Mouse (Mus musculus): ENCODE results near the gene Papln. TPM values are rescaled to one million over a fixed set of nuclear protein-coding genes. Genes with fewer than 3 reads are reported as not detected.

Gene Papln
- polyA plus RNA-seq, 1 experiment from 2014 or later = 2.2 TPM

GRCm38 (mm10) chr12:83741722-83742121 lies 21.7 kb upstream of the Papln start:
- WGBS = 49% methylated on average over 5 of the region's 5 CpGs
- Histone ChIP-seq H3K27me3 (no peaks in the 10 kb centered on the region), H3K9me3 (no peaks in the 10 kb centered on the region), H3K9ac (no peak overlapping the region), H3K36me3 (peaks cover 15% of the 10 kb centered on the region), H3K27ac (no peak overlapping the region), H3K4me2 (no peak overlapping the region), H3K4me1 (0 out of 2 replicates have a peak, but pooled peaks cover 3% of the 10 kb centered on the region), H3K4me3 (no peak overlapping the region)
- no peak for ATAC-seq (ENCODE audit: insufficient number of reproducible peaks, insufficient read depth, low FRiP score, low TSS enrichment, low read depth)

- Histone ChIP-seq H3K4me3 (no peak overlapping the region), H3K4me2 (no peak overlapping the region), H3K9me3 (no peaks in the 10 kb centered on the region), H3K36me3 (peaks cover 9% of the 10 kb centered on the region; the same call in 1 of the 2 replicates), H3K27ac (no peak overlapping the region), H3K9ac (no peak overlapping the region), H3K4me1 (0 out of 2 replicates have a peak, but pooled peaks cover 3% of the 10 kb centered on the region), H3K27me3 (no peaks in the 10 kb centered on the region)
- no peak for ATAC-seq (ENCODE audit: insufficient number of reproducible peaks, insufficient read depth, low FRiP score, low TSS enrichment, low read depth)
- WGBS = 81% methylated on average over 4 of the region's 4 CpGs
Measured at GRCm38 (mm10) chr12:83742834-83743233, 20.6 kb upstream of the Papln start.

- H3K9ac ChIP-seq = no peak overlapping the region
- peaks cover 3% of the 10 kb centered on the region; the same call in 1 of the 2 replicates for H3K36me3 ChIP-seq
- no peak overlapping the region for H3K4me3 ChIP-seq
- H3K27ac ChIP-seq = no peak overlapping the region
- ATAC-seq (ENCODE audit: insufficient number of reproducible peaks, insufficient read depth, low FRiP score, low TSS enrichment, low read depth) = no peak
- H3K27me3 ChIP-seq = no peaks in the 10 kb centered on the region
- WGBS = 84% methylated on average over 3 of the region's 3 CpGs
- H3K9me3 ChIP-seq = no peaks in the 10 kb centered on the region
- H3K4me1 ChIP-seq = 0 out of 2 replicates have a peak, but pooled peaks cover 3% of the 10 kb centered on the region
- no peak overlapping the region for H3K4me2 ChIP-seq
Measured at GRCm38 (mm10) chr12:83743712-83744111, 19.7 kb upstream of the Papln start.

GRCm38 (mm10) chr12:83749186-83749585 lies 14.2 kb upstream of the Papln start:
- Histone ChIP-seq H3K9ac (no peak overlapping the region), H3K4me1 (peaks cover 13% of the 10 kb centered on the region), H3K36me3 (no peaks in the 10 kb centered on the region), H3K27me3 (no peaks in the 10 kb centered on the region), H3K4me2 (no peak overlapping the region), H3K4me3 (no peak overlapping the region), H3K27ac (no peak overlapping the region), H3K9me3 (no peaks in the 10 kb centered on the region)
- 72% methylated on average over 1 of the region's 1 CpGs for WGBS
- no peak for ATAC-seq (ENCODE audit: insufficient number of reproducible peaks, insufficient read depth, low FRiP score, low TSS enrichment, low read depth)

GRCm38 (mm10) chr12:83752495-83752894 lies 10.9 kb upstream of the Papln start:
- Histone ChIP-seq H3K27me3 (no peaks in the 10 kb centered on the region), H3K4me3 (no peak overlapping the region), H3K4me2 (no peak overlapping the region), H3K9me3 (no peaks in the 10 kb centered on the region), H3K27ac (no peak overlapping the region), H3K36me3 (no peaks in the 10 kb centered on the region), H3K4me1 (peaks cover 10% of the 10 kb centered on the region), H3K9ac (no peak overlapping the region)
- WGBS = 12% methylated on average over 2 of the region's 2 CpGs
- ATAC-seq (ENCODE audit: insufficient number of reproducible peaks, insufficient read depth, low FRiP score, low TSS enrichment, low read depth) = 0 out of 2 replicates have a peak, but pooled peaks have one; percentile 43

- H3K27me3 ChIP-seq = no peaks in the 10 kb centered on the region; the same call in 1 of the 2 replicates
- WGBS = 82% methylated on average over 10 of the region's 10 CpGs
- H3K36me3 ChIP-seq = no peaks in the 10 kb centered on the region
- no peak overlapping the region for H3K4me2 ChIP-seq
- no peak overlapping the region for H3K4me3 ChIP-seq
- H3K9ac ChIP-seq = no peak overlapping the region
- H3K9me3 ChIP-seq = no peaks in the 10 kb centered on the region
- no peak overlapping the region for H3K27ac ChIP-seq
- ATAC-seq (ENCODE audit: insufficient number of reproducible peaks, insufficient read depth, low FRiP score, low TSS enrichment, low read depth) = no peak
- H3K4me1 ChIP-seq = peaks cover 21% of the 10 kb centered on the region
Measured at GRCm38 (mm10) chr12:83758735-83759134, 4.7 kb upstream of the Papln start.

- Histone ChIP-seq H3K4me1 (peaks cover 34% of the 10 kb centered on the region), H3K4me2 (no peak overlapping the region), H3K9ac (no peak overlapping the region), H3K36me3 (no peaks in the 10 kb centered on the region), H3K9me3 (no peaks in the 10 kb centered on the region), H3K4me3 (no peak overlapping the region), H3K27ac (no peak overlapping the region), H3K27me3 (peaks cover 4% of the 10 kb centered on the region; the same call in 1 of the 2 replicates)
- ATAC-seq (ENCODE audit: insufficient number of reproducible peaks, insufficient read depth, low FRiP score, low TSS enrichment, low read depth) = no peak
- WGBS = 89% methylated on average over 2 of the region's 2 CpGs
Measured at GRCm38 (mm10) chr12:83760201-83760600, 3.2 kb upstream of the Papln start.

GRCm38 (mm10) chr12:83762706-83763105 lies 728 bp upstream of the Papln start:
- peaks cover 4% of the 10 kb centered on the region; the same call in 1 of the 2 replicates for H3K27me3 ChIP-seq
- no peaks in the 10 kb centered on the region for H3K9me3 ChIP-seq
- H3K4me3 ChIP-seq = no peak overlapping the region
- WGBS = 22% methylated on average over 4 of the region's 4 CpGs
- H3K27ac ChIP-seq = peak overlapping the region; percentile 57; the same call in 1 of the 2 replicates
- H3K36me3 ChIP-seq = no peaks in the 10 kb centered on the region
- H3K9ac ChIP-seq = no peak overlapping the region
- no peak for ATAC-seq (ENCODE audit: insufficient number of reproducible peaks, insufficient read depth, low FRiP score, low TSS enrichment, low read depth)
- peak overlapping the region; percentile 74 for H3K4me2 ChIP-seq
- peaks cover 51% of the 10 kb centered on the region for H3K4me1 ChIP-seq

GRCm38 (mm10) chr12:83764044-83764365 lies 571 bp downstream of the Papln start:
- H3K4me3 ChIP-seq = peak overlapping the region; percentile 42
- H3K9ac ChIP-seq = peak overlapping the region; percentile 62
- H3K4me2 ChIP-seq = peak overlapping the region; percentile 74
- 0 out of 2 replicates have a peak overlapping the region, but pooled peaks have one; percentile 48 for H3K27ac ChIP-seq
- peaks cover 4% of the 10 kb centered on the region; the same call in 1 of the 2 replicates for H3K27me3 ChIP-seq
- H3K9me3 ChIP-seq = no peaks in the 10 kb centered on the region
- 10% methylated on average over 14 of the region's 14 CpGs for WGBS
- peaks cover 64% of the 10 kb centered on the region for H3K4me1 ChIP-seq
- H3K36me3 ChIP-seq = no peaks in the 10 kb centered on the region
- no peak; the same call in 1 of the 2 replicates for ATAC-seq (ENCODE audit: insufficient number of reproducible peaks, insufficient read depth, low FRiP score, low TSS enrichment, low read depth)

- Histone ChIP-seq H3K4me2 (peak overlapping the region; percentile 74), H3K9me3 (no peaks in the 10 kb centered on the region), H3K9ac (no peak overlapping the region), H3K36me3 (no peaks in the 10 kb centered on the region), H3K4me1 (peaks cover 65% of the 10 kb centered on the region), H3K4me3 (peak overlapping the region; percentile 42), H3K27me3 (peaks cover 4% of the 10 kb centered on the region; the same call in 1 of the 2 replicates), H3K27ac (no peak overlapping the region)
- 63% methylated on average over 10 of the region's 10 CpGs for WGBS
- ATAC-seq (ENCODE audit: insufficient number of reproducible peaks, insufficient read depth, low FRiP score, low TSS enrichment, low read depth) = no peak
Measured at GRCm38 (mm10) chr12:83764519-83764918, 1.1 kb downstream of the Papln start.

- no peaks in the 10 kb centered on the region for H3K36me3 ChIP-seq
- no peak overlapping the region for H3K9ac ChIP-seq
- ATAC-seq (ENCODE audit: insufficient number of reproducible peaks, insufficient read depth, low FRiP score, low TSS enrichment, low read depth) = no peak
- H3K4me2 ChIP-seq = 0 out of 2 replicates have a peak overlapping the region, but pooled peaks have one; percentile 11
- peaks cover 79% of the 10 kb centered on the region for H3K4me1 ChIP-seq
- H3K27ac ChIP-seq = peak overlapping the region; percentile 33; the same call in 1 of the 2 replicates
- no peak overlapping the region for H3K4me3 ChIP-seq
- H3K9me3 ChIP-seq = no peaks in the 10 kb centered on the region
- 49% methylated on average over 13 of the region's 13 CpGs for WGBS
- peaks cover 4% of the 10 kb centered on the region; the same call in 1 of the 2 replicates for H3K27me3 ChIP-seq
Measured at GRCm38 (mm10) chr12:83765965-83766603, 2.6 kb downstream of the Papln start.

- no peak overlapping the region for H3K9ac ChIP-seq
- H3K4me2 ChIP-seq = no peak overlapping the region
- ATAC-seq (ENCODE audit: insufficient number of reproducible peaks, insufficient read depth, low FRiP score, low TSS enrichment, low read depth) = no peak
- no peak overlapping the region for H3K4me3 ChIP-seq
- peaks cover 4% of the 10 kb centered on the region; the same call in 1 of the 2 replicates for H3K27me3 ChIP-seq
- H3K36me3 ChIP-seq = no peaks in the 10 kb centered on the region
- H3K27ac ChIP-seq = no peak overlapping the region
- H3K9me3 ChIP-seq = no peaks in the 10 kb centered on the region
- 55% methylated on average over 9 of the region's 9 CpGs for WGBS
- H3K4me1 ChIP-seq = peaks cover 67% of the 10 kb centered on the region
Measured at GRCm38 (mm10) chr12:83767833-83768232, 4.4 kb downstream of the Papln start.

Measured in embryonic facial prominence, embryonic 13.5 days (tissue).